Mouse (Mus musculus): ENCODE measurements around the gene Dbil5.

GRCm38 (mm10) chr11:76242901-76243810, 25.7 kb downstream of the Dbil5 start, which contains the start of the genes Mrm3 and Glod4:
- no peak for TF ChIP-seq CTCF (IDR thresholded peaks at IDR 0.05)
- peak; percentile 78 for TF ChIP-seq POLR2A (IDR thresholded peaks at IDR 0.05; ENCODE audit: insufficient read depth, low read depth, low read length)
- TF ChIP-seq EP300 (IDR thresholded peaks at IDR 0.05; ENCODE audit: insufficient read depth, low read depth, low read length), result no peak
